Mouse (Mus musculus) E14TG2a.4 (cell line): Measurements from ENCODE around the gene Mdm2.

Experiments
- H3K27me3 ChIP-seq: 2 replicates; pipeline ENCODE4 v1.6.1; 2014; ENCODE audit warnings: low read length, control low read depth; ENCODE audit not compliant: insufficient read depth
- H3K36me3 ChIP-seq: 2 replicates; pipeline ENCODE4 v1.6.1; 2014; ENCODE audit warnings: low read length, control low read depth; ENCODE audit not compliant: insufficient read depth
- H3K4me1 ChIP-seq: replicated peaks from 2 replicates; pipeline ENCODE4 v1.6.1; 2014; ENCODE audit warnings: low read depth, low read length, control low read depth
- H3K4me3 ChIP-seq: replicated peaks from 2 replicates; pipeline ENCODE4 v1.5.1; 2014; ENCODE audit warnings: mild to moderate bottlenecking, low read length
- H3K9me3 ChIP-seq: 2 replicates; pipeline ENCODE4 v1.6.1; 2014; ENCODE audit warnings: low read length, control low read depth
- CTCF ChIP-seq: conservative IDR thresholded peaks from 2 replicates; pipeline ENCODE4 v1.5.1; 2014; ENCODE audit warnings: low read length
- NANOG ChIP-seq: IDR thresholded peaks from 2 replicates; pipeline ENCODE4 v1.6.1; 2014; ENCODE audit warnings: borderline replicate concordance, low read length, mixed read lengths
- POU5F1 ChIP-seq: IDR thresholded peaks from 2 replicates; pipeline ENCODE4 v1.6.1; 2014; ENCODE audit warnings: low read length, borderline replicate concordance

Gene Mdm2

DNA sequence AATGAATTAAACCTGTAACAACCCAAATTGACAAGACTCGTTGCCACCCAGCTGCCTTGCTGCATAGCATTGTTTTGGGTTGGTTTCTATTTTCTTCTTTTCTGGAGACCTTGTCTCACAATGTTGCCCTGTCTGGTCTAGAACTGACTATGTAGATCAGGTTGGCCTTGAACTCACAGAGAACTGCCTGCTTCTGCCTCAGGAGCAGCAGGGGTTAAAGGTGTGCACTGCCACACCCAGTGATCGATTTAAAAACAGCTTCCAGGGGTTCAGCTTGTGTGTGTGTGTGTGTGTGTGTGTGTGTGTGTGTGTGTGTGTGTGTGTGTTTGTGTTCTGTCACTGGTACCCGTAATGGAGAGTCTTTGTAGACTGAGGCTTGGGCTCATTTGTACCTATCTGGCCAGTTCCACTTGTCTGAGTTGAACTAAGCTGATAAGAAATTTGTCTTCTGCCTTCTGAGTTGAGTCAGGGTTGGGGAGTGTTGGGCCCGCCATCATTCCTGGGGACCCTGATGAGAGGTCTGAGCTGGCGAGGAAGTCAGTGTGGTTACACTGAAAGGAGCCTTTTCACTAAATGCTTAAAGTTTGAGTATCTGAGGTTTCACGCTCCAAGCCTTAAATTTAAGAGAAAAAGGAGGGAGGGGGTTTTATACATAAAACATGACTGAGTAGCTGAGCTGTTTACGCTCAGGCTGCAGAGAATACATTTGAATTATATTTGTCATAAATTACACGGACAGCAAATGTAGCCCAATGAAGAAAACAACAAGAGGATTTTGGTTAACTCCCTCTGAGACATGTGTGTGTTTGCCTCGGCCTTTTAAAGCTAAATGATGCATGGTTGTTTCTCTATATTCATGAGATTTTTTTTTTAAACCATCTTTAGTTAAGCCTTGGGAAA is 44.9 kb downstream of the Mdm2 start:
- no peaks in the 10 kb centered on the region; the same call in 1 of the 2 replicates for H3K27me3 ChIP-seq
- no peak for TF ChIP-seq CTCF
- TF ChIP-seq POU5F1, result no peak
- TF ChIP-seq NANOG, result no peak

GRCm38 (mm10) chr10:117664926-117665209 is 45.7 kb downstream of the Mdm2 start:
- Histone ChIP-seq H3K9me3 (no peaks in the 10 kb centered on the region), H3K36me3 (no peaks in the 10 kb centered on the region), H3K27me3 (no peaks in the 10 kb centered on the region), H3K4me3 (no peak overlapping the region), H3K4me1 (peaks cover 46% of the 10 kb centered on the region)
- TF ChIP-seq NANOG, result no peak
- TF ChIP-seq POU5F1, result no peak
- TF ChIP-seq CTCF, result no peak

More for the DNA sequence above, 44.9 kb downstream of the Mdm2 start:
- H3K9me3 ChIP-seq, result no peaks in the 10 kb centered on the region
- H3K4me1 ChIP-seq, result peaks cover 45% of the 10 kb centered on the region
- no peaks in the 10 kb centered on the region for H3K36me3 ChIP-seq
- no peak overlapping the region for H3K4me3 ChIP-seq

DNA sequence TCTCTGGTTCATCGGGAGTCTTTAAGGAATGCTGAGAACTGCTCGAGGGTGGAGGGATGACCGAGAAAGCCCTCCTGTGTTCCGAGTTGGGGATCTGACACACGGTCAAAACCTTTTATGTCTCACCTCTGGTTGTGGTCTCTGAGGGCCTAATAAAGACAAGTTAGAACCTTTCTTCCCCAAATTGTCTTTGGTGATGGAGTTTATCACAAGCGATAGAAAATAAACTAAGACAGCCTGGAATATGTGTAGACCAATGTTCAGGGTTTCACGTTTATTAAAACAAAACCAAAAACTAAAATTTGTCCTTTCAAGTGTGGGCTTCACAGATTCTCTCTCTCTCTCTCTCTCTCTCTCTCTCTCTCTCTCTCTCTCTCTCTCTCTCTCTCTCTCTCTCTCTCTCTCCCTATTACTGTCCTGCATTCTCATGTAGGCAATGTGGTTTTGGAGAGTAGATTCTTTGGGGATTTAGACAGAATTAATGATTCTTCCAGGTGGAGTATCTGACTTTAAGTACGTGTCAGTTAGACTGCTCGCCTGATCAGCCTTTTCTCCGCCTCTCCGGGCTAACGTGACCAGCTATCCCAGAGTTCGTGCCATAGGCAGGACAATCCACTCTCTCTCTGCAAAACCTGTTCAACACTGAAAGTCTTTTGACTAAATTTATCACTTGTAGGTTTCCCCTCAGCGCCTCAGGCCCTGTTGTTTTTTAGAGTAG is 46.2 kb downstream of the Mdm2 start:
- Histone ChIP-seq H3K36me3 (no peaks in the 10 kb centered on the region), H3K9me3 (no peaks in the 10 kb centered on the region), H3K4me3 (peak overlapping the region; percentile 5; the same call in 1 of the 2 replicates), H3K27me3 (no peaks in the 10 kb centered on the region), H3K4me1 (peaks cover 51% of the 10 kb centered on the region)
- TF ChIP-seq NANOG (no peak), POU5F1 (no peak), CTCF (no peak)

DNA sequence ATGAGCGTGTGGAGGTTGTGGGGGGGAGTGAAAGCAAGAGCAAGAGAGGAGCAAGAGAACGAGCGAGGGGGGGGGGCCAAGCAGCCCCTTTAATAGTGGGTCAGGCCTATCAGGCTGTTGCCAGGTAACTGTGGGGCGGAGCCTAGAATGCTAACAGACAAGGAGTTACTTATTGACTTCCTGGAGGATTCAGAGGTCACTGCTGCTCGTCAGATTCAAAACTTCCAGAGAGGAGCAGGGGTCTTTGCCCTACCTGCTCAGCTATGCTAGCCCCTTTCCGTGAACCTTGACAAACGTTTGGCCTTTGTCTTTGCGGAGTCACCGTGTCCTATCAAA is 46.7 kb downstream of the Mdm2 start:
- TF ChIP-seq NANOG (no peak), CTCF (no peak), POU5F1 (no peak)
- Histone ChIP-seq H3K27me3 (no peaks in the 10 kb centered on the region), H3K36me3 (no peaks in the 10 kb centered on the region)

DNA sequence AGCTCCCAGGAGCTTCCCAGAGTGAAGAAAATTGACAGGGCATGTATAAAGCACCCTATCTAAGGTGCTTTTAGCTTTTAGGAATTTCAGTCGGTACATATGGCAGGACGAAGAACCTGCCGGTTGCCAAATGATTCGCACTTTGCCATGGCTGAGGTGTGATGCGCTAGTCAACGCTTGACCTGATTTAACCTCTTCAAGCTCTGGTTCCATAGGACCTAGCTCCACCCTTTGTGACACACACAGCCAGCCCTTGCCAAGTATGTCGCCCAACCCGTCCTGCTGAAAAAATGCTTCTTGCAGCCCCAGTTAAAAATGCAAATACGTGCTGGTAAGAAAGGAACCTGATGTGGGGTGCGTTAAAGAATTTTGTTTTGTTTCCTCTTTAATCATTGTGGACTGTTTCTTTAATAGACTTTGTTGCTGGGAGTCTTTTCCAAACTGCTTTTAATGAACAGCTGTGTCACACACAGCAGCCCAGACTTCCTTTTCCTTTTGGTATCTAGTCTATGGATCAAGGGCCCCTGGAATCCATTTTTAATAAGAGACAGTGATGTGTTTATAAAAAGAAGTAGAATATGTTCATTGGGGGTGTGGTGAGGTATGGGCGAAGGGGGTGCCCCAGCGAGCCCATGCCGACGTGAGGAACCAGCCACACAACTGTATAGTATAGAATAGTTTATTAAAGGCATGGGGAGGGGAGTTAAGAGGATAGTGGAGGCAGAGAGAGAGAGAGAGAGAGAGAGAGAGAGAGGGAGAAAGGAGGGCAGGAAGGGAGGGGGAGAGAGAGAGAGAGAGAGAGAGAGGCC is 47.3 kb downstream of the Mdm2 start:
- Histone ChIP-seq H3K4me1 (peaks cover 51% of the 10 kb centered on the region), H3K36me3 (no peaks in the 10 kb centered on the region), H3K4me3 (peak overlapping the region; percentile 48; the same call in 1 of the 2 replicates), H3K9me3 (no peaks in the 10 kb centered on the region), H3K27me3 (no peaks in the 10 kb centered on the region)
- no peak for TF ChIP-seq POU5F1
- TF ChIP-seq NANOG, result no peak
- TF ChIP-seq CTCF, result no peak

More for the DNA sequence above, 46.7 kb downstream of the Mdm2 start:
- Histone ChIP-seq H3K4me3 (peak overlapping the region; percentile 5; the same call in 1 of the 2 replicates), H3K4me1 (peaks cover 51% of the 10 kb centered on the region), H3K9me3 (no peaks in the 10 kb centered on the region)

DNA sequence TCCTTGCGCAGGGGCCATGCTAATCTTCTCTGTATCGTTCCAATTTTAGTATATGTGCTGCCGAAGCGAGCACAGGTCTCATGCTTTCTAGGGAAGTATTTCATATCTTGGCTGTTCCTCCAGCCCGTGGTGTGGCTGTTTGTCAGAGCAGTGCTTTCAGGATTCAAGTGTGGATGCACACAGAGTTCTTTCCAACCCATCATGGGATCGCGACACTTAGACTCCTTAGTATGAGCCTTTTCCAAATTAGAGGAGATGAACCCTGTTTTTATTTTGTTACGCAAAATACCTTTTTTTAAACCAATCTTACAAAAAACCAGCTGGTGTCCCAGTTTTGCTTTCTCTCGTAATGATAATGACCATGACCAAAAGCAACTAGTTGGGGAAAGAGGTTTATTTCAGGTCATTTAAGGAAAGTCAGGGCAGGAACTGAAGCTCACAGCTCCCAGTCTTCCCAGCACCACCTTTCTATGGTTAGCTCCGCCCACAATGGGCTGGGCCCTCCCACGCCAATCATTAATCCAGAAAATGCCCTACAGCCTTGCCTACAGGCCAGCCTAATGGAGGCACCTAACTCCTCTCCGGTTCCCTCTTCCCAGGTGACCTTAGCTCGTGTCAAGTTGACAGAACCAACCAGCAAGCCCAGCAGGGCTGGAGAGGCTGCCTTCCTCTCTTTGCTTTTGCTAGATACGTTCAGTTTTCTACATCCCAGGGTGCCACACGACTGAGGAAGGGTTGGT is 48.1 kb downstream of the Mdm2 start:
- no peak for TF ChIP-seq CTCF
- no peak for TF ChIP-seq NANOG
- no peak for TF ChIP-seq POU5F1
- Histone ChIP-seq H3K36me3 (no peaks in the 10 kb centered on the region), H3K9me3 (no peaks in the 10 kb centered on the region), H3K4me1 (peaks cover 44% of the 10 kb centered on the region), H3K27me3 (no peaks in the 10 kb centered on the region), H3K4me3 (peak overlapping the region; percentile 48; the same call in 1 of the 2 replicates)

DNA sequence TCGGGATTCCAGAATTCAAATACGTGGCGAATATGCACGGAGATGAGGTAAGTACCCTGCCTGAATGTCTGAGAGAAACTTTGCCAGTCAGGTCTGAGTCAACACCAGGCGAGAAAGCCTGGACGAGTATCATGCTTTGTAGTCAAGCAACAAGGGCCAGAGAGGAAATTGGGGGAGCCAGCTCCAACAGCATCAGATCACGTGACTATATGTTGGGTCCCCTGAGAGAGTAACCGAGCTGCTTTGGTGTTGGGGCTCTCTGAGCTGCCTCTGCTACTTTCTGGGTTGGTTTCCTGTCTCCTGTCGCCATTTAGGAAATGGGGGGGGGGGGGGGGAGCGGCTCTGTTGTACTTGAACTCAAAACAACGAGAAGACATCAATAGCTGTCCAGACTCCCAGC is 50.7 kb downstream of the Mdm2 start:
- no peaks in the 10 kb centered on the region for H3K36me3 ChIP-seq
- TF ChIP-seq POU5F1 (no peak), NANOG (no peak), CTCF (no peak)
- no peaks in the 10 kb centered on the region for H3K9me3 ChIP-seq
- H3K4me3 ChIP-seq, result no peak overlapping the region
- peaks cover 35% of the 10 kb centered on the region for H3K4me1 ChIP-seq
- no peaks in the 10 kb centered on the region for H3K27me3 ChIP-seq
